Mouse (Mus musculus): ENCODE measurements at regions not wholly inside any gene's neighbourhood (a gene's known extent, or its start where the extent isn't known, plus 50 kb on each side); places are given as distances from the start of the nearest gene placed in this dataset.

GRCm38 (mm10) chr10:16231821-16232220, 1491.2 kb upstream of the Cited2 start:
- no peak for TF ChIP-seq GATA1 (IDR thresholded peaks at IDR 0.05; ENCODE audit: low read length)

DNA sequence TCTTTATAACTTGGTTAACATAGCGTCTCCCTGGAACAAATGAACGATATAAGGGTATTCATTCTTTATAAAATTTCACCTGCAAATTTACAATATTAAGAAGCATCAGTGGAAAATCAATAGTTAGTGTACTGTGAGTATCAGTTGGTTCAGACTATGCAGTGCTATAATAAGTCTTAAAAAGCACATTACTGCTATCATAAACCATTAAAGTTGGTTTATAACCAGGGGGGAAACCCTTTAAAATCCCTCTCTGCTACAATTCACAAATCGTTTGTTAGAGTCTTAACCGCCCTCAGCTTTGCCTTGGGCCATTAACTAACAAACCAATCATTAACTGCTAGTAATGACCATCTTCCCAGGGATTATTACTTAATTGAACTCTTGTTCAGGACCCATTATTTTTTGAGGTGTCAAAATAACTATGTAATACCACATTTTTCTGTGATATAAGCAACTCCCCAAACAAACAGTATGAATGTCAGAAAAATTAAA, 1489.4 kb upstream of the Cited2 start:
- no peak for TF ChIP-seq GATA1 (IDR thresholded peaks at IDR 0.05; ENCODE audit: low read length)

GRCm38 (mm10) chr10:16256329-16256728, 1466.7 kb upstream of the Cited2 start:
- TF ChIP-seq GATA1 (IDR thresholded peaks at IDR 0.05; ENCODE audit: low read length): no peak

DNA sequence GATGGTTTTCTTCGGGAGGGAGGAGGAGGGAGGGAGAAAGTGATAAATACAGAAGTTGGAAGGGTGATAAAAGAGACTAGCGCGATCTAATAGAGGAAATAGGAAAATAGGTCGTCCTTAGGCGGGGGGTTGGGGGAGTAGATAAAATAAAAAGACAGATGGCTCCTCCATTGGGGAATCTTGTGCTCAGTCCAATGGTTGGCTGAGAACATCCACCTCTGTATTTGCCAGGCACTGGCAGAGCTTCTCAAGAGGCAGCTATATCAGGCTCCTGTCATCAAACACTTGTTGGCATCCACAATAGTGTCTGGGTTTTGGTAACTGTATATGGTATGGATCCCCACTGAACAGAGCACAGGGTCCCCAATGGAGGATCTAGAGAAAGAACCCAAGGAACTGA, 1450.2 kb upstream of the Cited2 start:
- TF ChIP-seq GATA1 (IDR thresholded peaks at IDR 0.05; ENCODE audit: low read length): no peak

DNA sequence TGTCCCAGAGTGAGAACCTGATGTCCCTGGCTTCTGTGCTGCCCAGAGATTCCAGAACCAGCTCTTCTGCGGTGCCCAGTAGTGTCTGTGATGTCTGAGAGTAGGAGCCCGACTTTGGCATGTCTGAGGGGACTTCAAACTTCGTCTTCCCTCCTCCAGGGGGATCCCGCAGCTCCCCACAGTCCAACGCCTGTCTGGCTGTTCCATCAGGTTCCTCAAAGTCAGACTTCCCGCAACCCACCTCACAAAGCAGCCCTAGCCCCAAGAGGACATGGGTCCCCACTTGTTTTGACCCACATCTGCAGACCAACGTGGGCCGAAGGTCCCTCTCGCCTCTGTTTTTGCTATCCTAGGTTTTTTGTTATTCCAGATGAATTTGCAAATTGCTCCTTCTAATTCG, 1406.0 kb upstream of the Cited2 start:
- no peak for TF ChIP-seq GATA1 (IDR thresholded peaks at IDR 0.05; ENCODE audit: low read length)

- no peak for TF ChIP-seq GATA1 (IDR thresholded peaks at IDR 0.05; ENCODE audit: low read length)
These were observed 1385.5 kb upstream of the Cited2 start for GRCm38 (mm10) chr10:16337546-16337945.

GRCm38 (mm10) chr10:16341496-16341895, 1381.5 kb upstream of the Cited2 start:
- TF ChIP-seq GATA1 (IDR thresholded peaks at IDR 0.05; ENCODE audit: low read length): no peak

DNA sequence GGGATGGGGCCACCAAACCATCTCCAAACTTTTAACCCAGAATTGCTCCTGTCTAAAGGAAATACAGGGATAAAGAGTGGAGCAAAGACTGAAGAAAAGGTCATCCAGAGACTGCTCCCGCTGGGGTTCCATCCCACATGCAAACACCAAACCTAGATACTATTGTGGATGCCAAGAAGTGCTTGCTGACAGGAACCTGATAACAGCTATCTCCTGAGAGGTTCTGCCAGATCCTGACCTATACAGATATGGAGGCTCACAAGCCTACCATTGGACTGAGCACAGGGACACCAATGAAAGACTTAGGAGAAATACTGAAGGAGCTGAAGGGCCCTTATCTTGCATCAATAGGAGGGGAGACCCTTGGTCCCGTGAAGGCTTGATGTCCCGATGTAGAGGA, 1359.0 kb upstream of the Cited2 start:
- TF ChIP-seq GATA1 (IDR thresholded peaks at IDR 0.05; ENCODE audit: low read length): peak; percentile 41

All from G1E-ER4 (cell line).